Mouse (Mus musculus) heart, adult 9 months (tissue): ENCODE results near the gene Vps54.
A peak's percentile ranks its signal among the peaks of the same experiment; 100 is the strongest.

Experiments used
- DNase-seq, 2 experiments: peaks; one replicate each; pipeline ENCODE4 v3.0.0; 2022; ENCODE audit warnings: low spot score in 2 of 2

Vps54 gene

GRCm38 (mm10) chr11:21339088-21339487 is 100.0 kb downstream of the Vps54 start:
- no peak for DNase-seq

- DNase-seq, result no peak
Measured at GRCm38 (mm10) chr11:21343490-21343889, 104.4 kb downstream of the Vps54 start.

GRCm38 (mm10) chr11:21346020-21346419 is 106.9 kb downstream of the Vps54 start:
- no peak for DNase-seq

GRCm38 (mm10) chr11:21348890-21349289 is 109.8 kb downstream of the Vps54 start:
- no peak for DNase-seq

GRCm38 (mm10) chr11:21351296-21351695 is 112.2 kb downstream of the Vps54 start:
- DNase-seq, result no peak

- DNase-seq, result no peak
Measured at GRCm38 (mm10) chr11:21363144-21363940, 124.3 kb downstream of the Vps54 start.

GRCm38 (mm10) chr11:21368466-21368865 is 129.4 kb downstream of the Vps54 start:
- no peak for DNase-seq

GRCm38 (mm10) chr11:21369248-21370016 is 130.4 kb downstream of the Vps54 start:
- peak in 1 of 2 experiments; percentile 15 for DNase-seq

- DNase-seq, result peak; percentile 80 to 83
Measured at GRCm38 (mm10) chr11:21370399-21371121, 131.5 kb downstream of the Vps54 start.
